Mouse (Mus musculus): ENCODE results near the gene D430042O09Rik.
"Not testable (repeated sequence)": the region's sequence is repeated elsewhere in the genome, so short reads cannot be mapped to it uniquely, and the experiment has no call there.

Gene D430042O09Rik

GRCm38 (mm10) chr7:125707593-125708022 lies at the start of gene D430042O09Rik, which contains the start of gene Gtf3c1:
TSS of gene D430042O09Rik (plus strand) at chr7:125707888.
TSS of gene Gtf3c1 (minus strand) at chr7:125707780.
- DNase-seq: peak; percentile 100

GRCm38 (mm10) chr7:125663654-125664053 lies 44.0 kb upstream of the D430042O09Rik start:
- DNase-seq: no peak

- no peak for DNase-seq
Measured at GRCm38 (mm10) chr7:125670865-125671264, 36.8 kb upstream of the D430042O09Rik start.

- no peak for DNase-seq
Measured at GRCm38 (mm10) chr7:125671396-125671795, 36.3 kb upstream of the D430042O09Rik start.

GRCm38 (mm10) chr7:125674916-125675315 lies 32.8 kb upstream of the D430042O09Rik start:
- peak; percentile 58 to 71 for DNase-seq

GRCm38 (mm10) chr7:125678756-125679155 lies 28.9 kb upstream of the D430042O09Rik start:
- DNase-seq: no peak

- DNase-seq: no peak
Measured at GRCm38 (mm10) chr7:125679936-125680335, 27.8 kb upstream of the D430042O09Rik start.

- no peak for DNase-seq
Measured at GRCm38 (mm10) chr7:125690516-125690915, 17.2 kb upstream of the D430042O09Rik start.

GRCm38 (mm10) chr7:125694056-125694455 lies 13.6 kb upstream of the D430042O09Rik start:
- no peak for DNase-seq

GRCm38 (mm10) chr7:125702791-125703190 lies 4.9 kb upstream of the D430042O09Rik start:
- DNase-seq: peak; percentile 41 to 57

GRCm38 (mm10) chr7:125707186-125707585 lies 502 bp upstream of the D430042O09Rik start:
- peak; percentile 67 to 74 for DNase-seq

GRCm38 (mm10) chr7:125708100-125708499 lies 412 bp downstream of the D430042O09Rik start:
- DNase-seq: no peak

GRCm38 (mm10) chr7:125713542-125714055 lies 5.9 kb downstream of the D430042O09Rik start:
- DNase-seq: not testable (repeated sequence)

- no peak for DNase-seq
Measured at GRCm38 (mm10) chr7:125714803-125715202, 7.1 kb downstream of the D430042O09Rik start.

- DNase-seq: no peak
Measured at GRCm38 (mm10) chr7:125716724-125717123, 9.0 kb downstream of the D430042O09Rik start.

GRCm38 (mm10) chr7:125717612-125718011 lies 9.9 kb downstream of the D430042O09Rik start:
- no peak for DNase-seq

- no peak for DNase-seq
Measured at GRCm38 (mm10) chr7:125720370-125720769, 12.7 kb downstream of the D430042O09Rik start.

GRCm38 (mm10) chr7:125721033-125721432 lies 13.3 kb downstream of the D430042O09Rik start:
- DNase-seq: no peak

GRCm38 (mm10) chr7:125722127-125722526 lies 14.4 kb downstream of the D430042O09Rik start:
- no peak for DNase-seq

GRCm38 (mm10) chr7:125723189-125723972 lies 15.7 kb downstream of the D430042O09Rik start:
- peak; percentile 83 to 87 for DNase-seq

- no peak for DNase-seq
Measured at GRCm38 (mm10) chr7:125731679-125732078, 24.0 kb downstream of the D430042O09Rik start.

GRCm38 (mm10) chr7:125733791-125734190 lies 26.1 kb downstream of the D430042O09Rik start:
- DNase-seq: no peak

GRCm38 (mm10) chr7:125736366-125737015 lies 28.8 kb downstream of the D430042O09Rik start:
- DNase-seq: no peak

- DNase-seq: no peak
Measured at GRCm38 (mm10) chr7:125740521-125740920, 32.8 kb downstream of the D430042O09Rik start.

Data from cerebellum, adult 18-20 months (tissue).